Mouse (Mus musculus) urinary bladder, adult 2 months (tissue): ENCODE data around the gene Gm2888. TPM values are rescaled to one million over a fixed set of nuclear protein-coding genes. Genes with fewer than 3 reads are reported as not detected.
"Not testable (repeated sequence)": the region's sequence is repeated elsewhere in the genome, so short reads cannot be mapped to it uniquely, and the experiment has no call there.

Source experiments
- DNase-seq: peaks from one replicate; pipeline ENCODE4 v3.0.0; 2022; ENCODE audit warnings: low spot score
- polyA plus RNA-seq: library from polyadenylated mRNA; depleted of rRNA; stranded (reverse); fragments of >200 nt; gene quantifications from 2 replicates; pipeline ENCODE4 v1.2.3, GENCODE M21; 2012; rRNA removed

Gene Gm2888
- not detected in 2 replicates for polyA plus RNA-seq

DNA sequence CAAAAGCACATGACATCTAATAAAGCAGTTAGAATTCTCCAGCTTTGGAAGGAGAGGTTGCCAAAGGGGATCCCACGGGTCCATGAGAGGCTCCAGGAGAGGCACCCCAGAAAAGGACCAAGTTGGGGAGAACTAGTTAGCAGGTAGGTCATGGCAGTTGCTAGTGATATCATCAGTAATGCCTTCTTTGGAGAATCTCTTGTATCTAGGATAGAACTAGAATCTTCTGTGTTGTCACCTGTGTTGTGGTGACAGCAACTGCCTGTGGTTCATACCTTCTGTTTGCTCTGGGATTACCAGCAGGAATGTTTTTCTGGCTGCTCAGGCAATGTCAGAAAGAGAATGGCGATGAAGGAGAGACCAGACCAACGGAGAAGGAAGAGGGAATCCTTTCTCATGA lies at the start of gene Gm2888:
Gene Gm2888 (plus strand): TSS at position 301 of the 400 bp plus-strand sequence.
- not testable (repeated sequence) for DNase-seq

DNA sequence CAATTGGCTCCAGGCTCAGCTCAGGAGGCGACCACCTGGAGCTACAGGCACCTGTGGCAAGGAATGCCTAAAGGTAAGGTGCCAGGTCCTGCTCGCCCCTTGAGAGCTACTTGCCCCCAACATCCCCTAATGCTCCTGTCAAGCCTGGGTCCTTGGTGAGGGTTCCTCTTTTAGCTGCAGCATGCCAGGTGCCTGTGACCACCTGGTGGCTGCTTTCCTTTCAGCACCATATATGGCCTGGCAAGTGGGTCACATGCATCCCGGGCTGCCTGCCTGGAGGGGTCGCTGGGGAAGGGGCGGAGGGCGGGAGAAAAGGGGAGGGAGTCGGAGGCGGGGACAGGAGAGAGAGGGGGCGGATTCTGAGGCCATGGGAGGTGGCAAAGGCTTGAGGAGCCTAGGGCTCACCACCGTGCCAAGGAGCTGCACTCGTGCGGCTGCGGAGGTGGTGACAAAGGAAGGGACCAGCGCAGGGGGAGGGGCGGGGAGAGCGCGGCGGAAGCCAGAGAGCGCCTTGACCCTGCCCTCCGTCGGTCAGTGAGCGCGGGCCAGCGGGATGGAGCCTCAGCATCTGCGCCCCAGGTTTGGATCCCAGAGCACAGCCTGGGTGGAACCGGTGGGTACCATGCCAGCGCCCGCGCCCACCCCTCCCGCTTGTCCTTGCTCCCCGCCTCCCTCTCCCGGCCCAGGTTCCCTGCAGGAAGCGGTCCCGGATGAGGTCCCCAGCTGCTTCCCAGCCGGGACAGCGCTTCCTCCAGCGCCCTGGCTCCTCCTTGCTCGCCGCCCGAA lies 19.1 kb downstream of the Gm2888 start, which contains the start of gene Gm2897:
Gene Gm2897 (plus strand): TSS at position 559 of the 786 bp plus-strand sequence.
- DNase-seq, result peak; percentile 16

DNA sequence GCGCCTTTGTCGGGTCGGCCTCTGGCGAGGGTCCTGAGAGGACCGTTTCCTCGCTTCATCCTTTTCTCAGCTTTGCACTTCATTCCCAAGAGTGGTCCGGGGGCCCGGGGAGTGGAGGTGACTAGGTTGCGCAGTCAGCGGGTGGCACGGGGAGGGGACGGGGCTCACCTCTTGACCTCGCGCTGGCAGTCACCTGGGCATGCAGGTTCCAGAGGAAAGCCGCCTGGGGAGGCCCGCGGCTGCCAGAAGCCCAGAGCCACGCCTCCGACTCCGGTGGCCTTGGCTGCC lies 19.7 kb downstream of the Gm2888 start:
- peak; percentile 31 for DNase-seq

DNA sequence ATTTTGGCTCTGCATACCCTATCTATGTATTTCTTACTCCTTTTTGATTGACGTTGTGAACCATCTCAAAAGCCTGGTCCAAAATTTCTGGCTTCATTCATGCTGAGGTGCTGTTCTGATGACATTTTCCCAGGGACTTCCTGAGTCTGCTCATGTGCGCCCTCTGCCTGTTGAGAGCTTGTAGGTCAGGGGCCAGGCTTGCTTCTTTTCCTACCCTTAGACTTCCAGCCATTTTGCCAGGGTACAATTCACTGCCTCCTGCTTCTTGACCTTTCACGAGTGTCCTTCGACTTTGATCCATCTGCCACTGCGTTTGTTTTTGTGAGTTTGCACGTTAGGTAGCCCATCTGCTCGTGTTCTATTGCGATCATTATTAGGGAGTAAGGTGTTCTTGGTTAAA lies 20.3 kb downstream of the Gm2888 start:
- DNase-seq, result not testable (repeated sequence)

Other genes starting within 250 kb of the Gm2888 start
- gene Gm2897, start 19.3 kb downstream of the Gm2888 start, polyA plus RNA-seq, result 5.9 and 8.3 TPM in 2 replicates
- gene Gm10340, start 104.0 kb downstream of the Gm2888 start, polyA plus RNA-seq, result 0.04 TPM in 1 of 2 replicates, not detected in the other
- gene Gm5795, start 158.3 kb downstream of the Gm2888 start, polyA plus RNA-seq, result not detected in 2 replicates
- 4.7 and 5.9 TPM in 2 replicates for gene D830030K20Rik, start 178.5 kb downstream of the Gm2888 start, polyA plus RNA-seq